Mouse (Mus musculus): ENCODE measurements around the gene Gm10058. TPM values are rescaled to one million over a fixed set of nuclear protein-coding genes. Genes with fewer than 3 reads are reported as not detected.
"Not testable (repeated sequence)": the region's sequence is repeated elsewhere in the genome, so short reads cannot be mapped to it uniquely, and the experiment has no call there.

Gm10058 gene
- polyA plus RNA-seq (2015; fragmentation: Nextera tagmentation; extraction: Ambion mirVana), result not detected in 2 replicates

DNA sequence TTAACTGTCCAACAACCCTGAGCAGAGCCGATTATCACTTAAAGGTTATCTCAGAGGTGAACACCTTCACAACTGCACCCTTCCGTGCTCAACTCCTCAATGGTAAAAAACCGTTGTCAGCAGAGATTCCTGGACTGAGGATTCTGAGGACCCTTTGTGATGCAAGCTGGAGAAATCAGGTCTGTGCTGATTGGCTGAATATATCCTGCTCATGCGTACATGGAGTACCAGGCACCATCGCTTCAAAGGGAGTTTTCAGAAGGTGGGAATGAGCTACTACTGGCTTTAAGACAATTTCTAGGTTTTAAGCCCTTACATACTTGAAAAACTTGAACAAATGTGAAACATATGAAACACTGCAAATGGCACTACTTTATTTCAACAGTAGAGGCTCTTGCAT, at the start of gene Gm10058:
Gm10058 (minus strand) TSS at position 101 of the 400 bp plus-strand sequence.
- H3K9me3 ChIP-seq (replicated peaks; ENCODE audit: control insufficient read depth, low read length, poor library complexity, severe bottlenecking); ATAC-seq; H3K36me3 ChIP-seq (ENCODE audit: control insufficient read depth, insufficient read depth, low read length); H3K9ac ChIP-seq (ENCODE audit: low read depth, low read length); H3K4me2 ChIP-seq (ENCODE audit: low read length); H3K4me3 ChIP-seq (ENCODE audit: low read depth, low read length); H3K4me1 ChIP-seq (ENCODE audit: control insufficient read depth, insufficient read depth, low read length); H3K27me3 ChIP-seq (ENCODE audit: control insufficient read depth, insufficient read depth, low read depth, low read length); H3K27ac ChIP-seq (ENCODE audit: low read length): not testable (repeated sequence)
- no CpG with 5 or more reads among the region's 5 CpGs for WGBS
